Mouse (Mus musculus) bone marrow macrophage, adult 2 months (primary cell): ENCODE data around the gene Prr23a2. TPM values are rescaled to one million over a fixed set of nuclear protein-coding genes. Genes with fewer than 3 reads are reported as not detected.
"Not testable (repeated sequence)": the region's sequence is repeated elsewhere in the genome, so short reads cannot be mapped to it uniquely, and the experiment has no call there.

ENCODE experiments used
- H3K27ac ChIP-seq: 2 replicates; pipeline ENCODE4 v1.5.1; 2012; ENCODE audit warnings: low read depth, low read length; ENCODE audit not compliant: insufficient read depth
- H3K4me1 ChIP-seq: 2 replicates; pipeline ENCODE4 v1.6.1; 2012; ENCODE audit warnings: low read length; ENCODE audit not compliant: control insufficient read depth, insufficient read depth
- H3K4me3 ChIP-seq: 2 replicates; pipeline ENCODE4 v1.5.1; 2012; ENCODE audit warnings: mild to moderate bottlenecking, low read length, moderate library complexity; ENCODE audit not compliant: insufficient read depth
- CTCF ChIP-seq: IDR thresholded peaks from 2 replicates; pipeline ENCODE4 v1.5.1; 2012; ENCODE audit warnings: low read depth, mild to moderate bottlenecking, low read length, moderate library complexity
- POLR2A ChIP-seq: IDR thresholded peaks from 2 replicates; pipeline ENCODE4 v1.6.1; 2012; ENCODE audit warnings: mild to moderate bottlenecking, low read depth, low read length, borderline replicate concordance
- polyA plus RNA-seq: library from polyadenylated mRNA; stranded (reverse); fragments of >200 nt; gene quantifications from 2 replicates; pipeline ENCODE4 v1.2.4, GENCODE M21; 2012; ENCODE audit not compliant: missing spikeins, insufficient read depth, insufficient read length

Prr23a2 gene
- not detected in 2 replicates for polyA plus RNA-seq

DNA sequence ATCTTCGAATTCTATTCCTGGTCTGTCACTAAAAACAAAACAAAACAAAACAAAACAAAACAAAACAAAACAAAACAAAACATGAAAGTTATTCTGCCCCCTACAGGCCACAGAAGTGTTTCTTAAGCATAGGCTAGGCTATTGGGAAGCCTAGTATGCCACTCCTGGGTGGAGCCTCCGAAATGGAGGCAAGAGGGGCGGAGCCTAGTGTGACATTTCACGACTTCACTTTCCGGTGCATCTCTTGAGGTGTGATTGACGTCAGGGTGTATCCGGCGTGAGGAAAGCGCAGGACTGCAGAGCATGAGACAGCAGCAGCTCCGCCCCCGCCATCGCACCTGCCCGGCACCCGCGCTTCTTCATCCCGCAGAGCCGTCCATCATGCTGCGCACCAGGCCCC, at the start of gene Prr23a2:
Gene Prr23a2 (plus strand): TSS at position 285 of the 400 bp plus-strand sequence.
- Histone ChIP-seq H3K4me3 (no peak within 1 kb of the TSS), H3K27ac (no peak within 1 kb of the TSS), H3K4me1 (no peaks in the 10 kb centered on the region)
- TF ChIP-seq POLR2A, result no peak
- no peak for TF ChIP-seq CTCF

DNA sequence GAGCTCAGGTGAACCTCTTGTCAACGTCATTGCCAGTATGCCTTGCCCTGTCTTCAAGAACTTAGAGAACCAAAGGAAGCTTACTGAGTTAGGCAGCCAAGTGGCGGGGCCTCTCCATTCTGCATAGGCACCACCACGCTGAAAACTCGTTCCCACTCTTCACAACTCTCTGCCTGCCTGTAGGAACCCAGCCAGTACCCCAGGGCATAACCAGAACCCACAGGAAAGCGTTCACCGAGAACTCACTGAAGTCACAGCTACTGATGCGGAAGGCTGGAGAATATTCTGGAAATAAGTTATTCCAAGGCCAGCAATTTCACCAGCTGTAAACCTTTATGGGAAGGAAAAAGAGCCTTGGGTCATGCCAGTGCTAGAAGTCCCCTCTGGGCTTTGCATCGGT, 48.7 kb upstream of the Prr23a2 start:
- Histone ChIP-seq H3K27ac (no peak overlapping the region), H3K4me1 (no peaks in the 10 kb centered on the region), H3K4me3 (no peak overlapping the region)
- TF ChIP-seq POLR2A, result no peak

DNA sequence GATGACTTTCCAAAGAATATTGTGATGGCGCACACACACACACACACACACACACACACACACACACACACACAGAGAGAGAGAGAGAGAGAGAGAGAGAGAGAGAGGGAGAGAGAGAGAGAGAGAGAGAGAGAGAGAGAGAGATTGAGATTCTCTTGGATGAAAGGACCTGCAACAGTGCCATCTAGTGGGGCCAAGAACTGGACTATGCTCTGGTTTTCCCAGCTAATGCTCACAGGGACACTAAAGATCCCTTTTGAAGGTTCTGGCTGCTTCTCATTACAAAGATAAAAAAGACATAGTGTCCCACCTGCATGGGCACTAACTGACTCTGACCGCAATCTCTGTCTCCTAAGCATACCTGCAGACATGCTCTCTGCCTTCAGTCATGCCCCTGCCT, 46.8 kb upstream of the Prr23a2 start:
- H3K4me1 ChIP-seq, result not testable (repeated sequence)

DNA sequence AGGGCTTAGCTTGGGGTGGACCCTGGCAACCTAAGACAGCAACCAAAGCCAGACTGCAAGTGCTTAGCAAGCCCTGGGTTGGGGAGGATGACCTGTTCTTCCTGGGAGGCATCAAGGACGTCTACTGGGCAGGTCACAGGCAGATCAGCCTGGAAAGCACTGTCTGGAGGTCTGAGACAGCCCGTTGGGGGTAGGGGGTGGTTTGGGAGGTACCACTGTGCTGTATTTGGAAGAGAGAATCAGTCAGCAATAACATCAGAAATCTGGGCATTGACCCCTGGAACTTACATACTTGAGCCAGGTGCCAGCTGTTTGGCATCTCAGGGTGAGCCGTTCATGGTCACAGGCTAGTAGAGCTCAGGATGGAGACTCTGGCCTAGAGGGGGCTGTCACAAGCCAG, 40.2 kb upstream of the Prr23a2 start:
- TF ChIP-seq POLR2A, result no peak
- no peak overlapping the region for H3K27ac ChIP-seq
- no peak overlapping the region for H3K4me3 ChIP-seq
- H3K4me1 ChIP-seq, result no peaks in the 10 kb centered on the region

More for the DNA sequence above, 46.8 kb upstream of the Prr23a2 start:
- H3K27ac ChIP-seq, H3K4me3 ChIP-seq: not testable (repeated sequence)

DNA sequence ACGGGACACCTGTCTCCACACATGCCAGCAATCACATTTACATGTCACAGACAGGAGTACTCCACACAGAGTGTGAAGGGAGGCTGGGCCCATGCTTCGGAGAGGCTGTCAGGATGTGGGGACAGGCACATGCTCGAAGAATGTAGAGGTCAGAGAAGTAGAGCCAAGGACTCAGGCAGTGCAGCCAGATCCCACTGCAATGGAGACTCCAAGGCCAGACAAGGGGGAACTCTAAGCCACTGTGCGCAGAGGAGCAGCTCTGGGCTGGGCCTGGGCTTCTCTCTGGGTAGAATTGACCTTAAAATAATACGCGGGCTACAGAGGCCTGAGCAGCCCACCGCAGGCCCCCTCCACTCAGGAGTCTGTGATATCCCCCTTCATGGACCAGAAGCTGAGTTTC, 38.7 kb upstream of the Prr23a2 start:
- no peak overlapping the region for H3K4me3 ChIP-seq
- H3K27ac ChIP-seq, result no peak overlapping the region
- no peak for TF ChIP-seq CTCF
- no peak for TF ChIP-seq POLR2A
- H3K4me1 ChIP-seq, result no peaks in the 10 kb centered on the region

DNA sequence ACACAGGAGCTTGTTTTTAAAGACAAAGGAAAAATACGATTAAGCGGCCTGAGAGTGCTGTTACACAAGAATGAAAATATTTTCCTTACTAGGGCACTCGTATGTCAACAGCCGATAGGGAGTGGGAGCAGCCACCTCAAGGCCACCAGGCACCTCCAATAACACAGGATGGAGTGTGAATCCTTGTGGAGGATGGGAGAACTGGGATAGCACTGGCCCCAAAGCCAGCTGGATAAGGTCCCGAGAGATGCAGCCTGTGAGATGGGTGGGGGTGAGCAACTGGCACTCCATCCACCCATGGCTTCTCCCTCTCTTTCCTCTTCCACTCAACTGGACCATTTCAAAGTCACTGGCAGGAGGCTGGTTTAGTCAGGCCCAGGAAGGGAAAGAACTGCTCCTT, 37.3 kb upstream of the Prr23a2 start:
- no peak for TF ChIP-seq CTCF
- no peak for TF ChIP-seq POLR2A
- Histone ChIP-seq H3K4me3 (no peak overlapping the region), H3K4me1 (no peaks in the 10 kb centered on the region), H3K27ac (no peak overlapping the region)

DNA sequence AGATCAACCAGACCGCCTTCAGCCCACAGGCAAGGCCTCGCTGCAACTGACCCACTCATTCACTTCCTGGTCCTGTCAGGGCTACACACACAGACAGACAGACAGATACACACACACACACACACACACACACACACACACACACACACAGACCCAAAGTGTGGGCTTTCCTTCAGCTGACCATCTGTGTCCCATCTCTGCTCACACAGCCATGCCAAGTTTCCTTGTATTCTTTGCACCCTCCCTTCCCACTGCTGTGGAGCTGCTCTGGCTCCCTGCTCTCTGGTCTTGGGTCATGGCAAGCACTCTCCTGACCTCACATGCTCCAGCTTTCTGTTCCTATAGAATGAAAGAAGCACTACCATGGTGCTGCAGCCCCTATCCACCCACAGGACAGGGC, 36.8 kb upstream of the Prr23a2 start:
- Histone ChIP-seq H3K27ac (no peak overlapping the region), H3K4me1 (no peaks in the 10 kb centered on the region), H3K4me3 (no peak overlapping the region)
- TF ChIP-seq CTCF (no peak), POLR2A (no peak)

DNA sequence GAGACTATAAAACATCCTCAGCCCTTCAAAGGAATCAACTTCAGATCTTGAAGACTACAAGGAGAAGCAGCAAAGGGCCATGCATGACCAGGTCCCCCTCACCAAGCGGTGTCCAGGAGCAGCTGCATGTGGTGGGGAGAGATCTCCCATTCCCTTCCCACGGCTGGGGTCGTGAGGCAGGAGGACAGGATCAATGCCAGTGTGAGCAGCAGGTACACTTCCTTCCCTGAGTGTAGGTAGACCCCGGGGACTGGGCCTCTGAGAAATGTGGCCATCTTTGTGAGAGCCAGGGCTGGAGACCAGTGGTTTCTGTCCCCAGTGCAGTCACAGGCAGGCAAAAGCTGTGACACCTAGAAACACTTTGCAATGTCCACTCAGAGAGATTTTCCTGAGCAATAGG, 35.8 kb upstream of the Prr23a2 start:
- H3K4me3 ChIP-seq, result no peak overlapping the region
- no peak overlapping the region for H3K27ac ChIP-seq
- H3K4me1 ChIP-seq, result no peaks in the 10 kb centered on the region
- TF ChIP-seq CTCF (no peak), POLR2A (no peak)

DNA sequence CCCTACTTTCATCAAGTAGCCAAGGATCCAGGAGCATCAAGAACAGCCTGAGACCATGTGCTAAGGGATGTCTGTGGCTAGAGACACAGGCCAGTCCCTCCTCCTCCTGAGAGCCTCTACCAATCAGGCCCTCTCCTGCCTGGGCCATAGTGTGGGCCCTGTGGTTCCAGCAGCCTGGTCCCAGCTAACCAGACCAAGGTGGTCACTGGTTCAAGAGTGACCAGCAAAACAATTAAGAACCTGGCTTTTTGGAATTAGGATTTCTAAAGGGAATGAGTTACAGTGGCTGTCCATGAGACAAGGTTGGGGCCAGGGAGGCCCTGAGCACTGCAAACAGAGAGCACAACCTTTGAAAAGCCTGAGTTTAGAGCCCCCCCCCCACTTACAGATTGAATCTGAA, 35.2 kb upstream of the Prr23a2 start:
- Histone ChIP-seq H3K4me1 (no peaks in the 10 kb centered on the region), H3K27ac (no peak overlapping the region), H3K4me3 (no peak overlapping the region)
- TF ChIP-seq POLR2A, result no peak

DNA sequence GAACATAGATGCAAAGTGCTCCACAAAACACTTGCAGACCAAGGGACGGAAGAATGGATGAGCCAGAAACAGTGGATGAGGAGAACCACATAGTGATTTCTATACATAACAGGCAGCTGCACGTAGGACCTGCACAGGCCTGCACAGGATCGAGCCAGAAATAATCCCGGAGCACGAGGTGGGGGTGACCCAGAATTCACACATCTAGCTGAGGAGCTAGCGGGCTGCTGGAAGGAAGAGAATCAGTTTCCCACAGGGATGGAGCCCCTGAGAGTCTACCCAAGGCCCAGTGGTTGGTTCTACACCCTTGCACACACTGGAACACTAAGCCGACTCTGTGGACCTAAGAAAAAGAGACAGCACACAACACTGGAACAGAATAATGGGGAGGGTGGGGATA, 32.5 kb upstream of the Prr23a2 start:
- Histone ChIP-seq H3K4me3 (no peak overlapping the region), H3K27ac (no peak overlapping the region), H3K4me1 (no peaks in the 10 kb centered on the region)
- TF ChIP-seq CTCF (no peak), POLR2A (no peak)

DNA sequence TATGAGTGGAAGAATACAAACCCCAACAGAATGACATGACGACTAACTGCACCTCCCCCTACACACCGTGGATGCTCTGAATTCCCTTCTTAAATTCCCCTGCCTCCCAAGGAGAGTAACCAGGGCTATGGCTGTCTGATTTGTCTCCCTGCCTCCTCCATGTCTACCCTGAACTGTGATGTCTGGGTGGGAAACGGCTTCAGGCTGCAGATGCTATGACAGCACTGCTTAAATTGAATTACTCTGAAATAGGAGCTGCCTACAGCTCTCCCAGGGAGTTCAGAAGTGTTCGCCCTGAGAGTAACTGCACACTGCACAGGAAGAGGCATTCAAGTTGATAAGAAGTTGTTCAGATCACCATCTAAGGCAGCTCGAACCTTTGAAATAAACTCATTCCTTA, 26.8 kb upstream of the Prr23a2 start:
- Histone ChIP-seq H3K4me3 (no peak overlapping the region), H3K4me1 (no peaks in the 10 kb centered on the region), H3K27ac (no peak overlapping the region)
- TF ChIP-seq CTCF, result no peak
- TF ChIP-seq POLR2A, result no peak
